Mouse (Mus musculus): Measurements from ENCODE around the gene Ggnbp2. TPM values are rescaled to one million over a fixed set of nuclear protein-coding genes. Genes with fewer than 3 reads are reported as not detected.
"Not testable (repeated sequence)": the region's sequence is repeated elsewhere in the genome, so short reads cannot be mapped to it uniquely, and the experiment has no call there.

The Ggnbp2 gene
- total RNA-seq, 2 experiments from 2014 or later: 40.6 to 52.8 TPM

- DNase-seq: peak; percentile 89
These were observed 9.3 kb upstream of the Ggnbp2 start, which contains the start of the genes Myo19 and Pigw for GRCm38 (mm10) chr11:84879772-84880464. Myo19 (plus strand) TSS chr11:84880148. Pigw (minus strand) TSS chr11:84880285.

GRCm38 (mm10) chr11:84879007-84879771, 8.6 kb upstream of the Ggnbp2 start:
- DNase-seq: no peak

GRCm38 (mm10) chr11:84876020-84876419, 5.4 kb upstream of the Ggnbp2 start:
- not testable (repeated sequence) for DNase-seq

- DNase-seq: no peak
These were observed 2.6 kb upstream of the Ggnbp2 start for GRCm38 (mm10) chr11:84873042-84873833.

GRCm38 (mm10) chr11:84871548-84872069, 992 bp upstream of the Ggnbp2 start:
- DNase-seq: no peak

GRCm38 (mm10) chr11:84871046-84871445, 429 bp upstream of the Ggnbp2 start:
- no peak for DNase-seq

- DNase-seq: peak; percentile 93
These were observed 932 bp downstream of the Ggnbp2 start for GRCm38 (mm10) chr11:84869537-84870232.

- no peak for DNase-seq
These were observed 1.8 kb downstream of the Ggnbp2 start for GRCm38 (mm10) chr11:84868786-84869259.

GRCm38 (mm10) chr11:84867586-84867985, 3.0 kb downstream of the Ggnbp2 start:
- DNase-seq: no peak

- no peak for DNase-seq
These were observed 5.3 kb downstream of the Ggnbp2 start for GRCm38 (mm10) chr11:84865268-84865667.

GRCm38 (mm10) chr11:84855285-84855684, 15.3 kb downstream of the Ggnbp2 start:
- no peak for DNase-seq

GRCm38 (mm10) chr11:84847475-84848090, 23.0 kb downstream of the Ggnbp2 start:
- no peak for DNase-seq

GRCm38 (mm10) chr11:84846741-84847474, 23.7 kb downstream of the Ggnbp2 start:
- no peak for DNase-seq

- DNase-seq: no peak
These were observed 31.3 kb downstream of the Ggnbp2 start for GRCm38 (mm10) chr11:84839330-84839729.

- not testable (repeated sequence) for DNase-seq
These were observed 41.1 kb downstream of the Ggnbp2 start for GRCm38 (mm10) chr11:84829495-84829894.

- peak; percentile 97 for DNase-seq
These were observed 41.9 kb downstream of the Ggnbp2 start, which contains the start of gene Dhrs11 for GRCm38 (mm10) chr11:84828516-84829399. Dhrs11 (minus strand) TSS chr11:84828994.

GRCm38 (mm10) chr11:84827901-84828503, 42.6 kb downstream of the Ggnbp2 start:
- DNase-seq: no peak

- no peak for DNase-seq
These were observed 43.1 kb downstream of the Ggnbp2 start for GRCm38 (mm10) chr11:84827492-84827891.

- peak; percentile 75 for DNase-seq
These were observed 44.4 kb downstream of the Ggnbp2 start for GRCm38 (mm10) chr11:84826185-84826584.
